Comparison of ENCODE assay signal across 27 mouse cellular contexts in the genomic region with DNA sequence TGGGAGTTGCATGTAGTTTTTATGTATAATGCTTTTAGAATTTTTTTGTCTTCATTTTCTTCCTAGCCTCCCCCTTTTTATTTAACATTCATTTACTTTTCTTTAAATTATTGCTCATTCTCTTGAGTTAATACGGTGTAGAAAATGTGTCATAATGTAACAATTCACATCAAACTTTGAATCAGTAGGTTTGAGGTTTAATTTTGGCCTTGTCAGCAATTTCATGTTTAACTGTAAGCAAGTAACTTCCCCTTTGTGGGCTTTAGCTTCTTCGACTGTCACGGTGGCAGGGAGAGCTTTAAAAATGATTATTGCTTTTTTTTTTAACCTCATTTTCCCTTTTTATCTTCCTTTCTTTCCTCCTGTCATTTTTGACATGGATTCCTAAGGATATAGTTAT. TPM values are rescaled to one million over a fixed set of nuclear protein-coding genes. Genes with fewer than 3 reads are reported as not detected.
DNase-seq lines count a peak whose midpoint lies in the region; ATAC-seq and TF ChIP-seq lines count a peak whose summit lies in the region.
"Had no signal": no experiment of that assay in that cellular context is flagged by ENCODE, and none has a peak within 500 bp of the region (broad histone marks: within the 10 kb centered on the region; RNA-seq: fewer than 3 reads in every experiment).

No protein-coding gene starts in this region.

- peaks cover 92% of the 10 kb centered on the region for H3K79me2 ChIP-seq in macrophage (ENCODE audit: inconsistent target)

- peaks cover 43% of the 10 kb centered on the region for H3K4me1 ChIP-seq in G1E (ENCODE audit: insufficient read depth, low read depth, low read length)

- H3K9me3 ChIP-seq in G1E (replicated peaks), result no peaks in the 10 kb centered on the region
- H3K9me3 ChIP-seq: limb, embryonic 10.5 days; limb, embryonic 15.5 days; liver, embryonic 15.5 days; lung, embryonic 15.5 days; midbrain, embryonic 10.5 days; midbrain, embryonic 15.5 days; neural tube, embryonic 15.5 days had no signal

- peak; percentile 9 for DNase-seq in CD4-positive helper T cell, adult 2 months (ENCODE audit: low read depth, low spot score)
- peak; percentile 14 for DNase-seq in G1E (ENCODE audit: low spot score)
- no peak for DNase-seq in left cerebral cortex, adult 18-20 months (ENCODE audit: low spot score in 2 of 2)
- no peak for DNase-seq in thymus, adult 18-20 months
- DNase-seq: cerebellum, adult 11 months; cerebellum, adult 9-10 months; gastrocnemius, postnatal 10 days; heart, postnatal 14 days; kidney, adult 8-10 months; kidney, postnatal 4 days; lung, postnatal 36 days; spleen, adult 18-20 months; thymus, postnatal 4 days had no signal

- 5% methylated on average over 3 of the region's 3 CpGs for WGBS in macrophage (ENCODE audit: missing documents)

- TF ChIP-seq CTCF in G1E (IDR thresholded peaks at IDR 0.05; ENCODE audit: low read depth, low read length), result no peak

- H3K27me3 ChIP-seq in G1E (ENCODE audit: insufficient read depth, low read length), result no peaks in the 10 kb centered on the region
- H3K27me3 ChIP-seq: limb, embryonic 15.5 days; liver, embryonic 15.5 days; lung, embryonic 15.5 days; midbrain, embryonic 15.5 days; neural tube, embryonic 15.5 days had no signal

- H3K4me3 ChIP-seq in G1E (ENCODE audit: low read depth, low read length) (no peak overlapping the region; the same call in 1 of the 2 replicates), macrophage (ENCODE audit: inconsistent target) (no peak overlapping the region)
- H3K4me3 ChIP-seq: erythroblast, embryonic 14.5 days; limb, embryonic 10.5 days; limb, embryonic 15.5 days; liver, embryonic 15.5 days; lung, embryonic 15.5 days; midbrain, embryonic 10.5 days; midbrain, embryonic 15.5 days; neural tube, embryonic 15.5 days had no signal

- H3K36me3 ChIP-seq in G1E (replicated peaks), result no peaks in the 10 kb centered on the region
- H3K36me3 ChIP-seq in macrophage (ENCODE audit: inconsistent target), result no peaks in the 10 kb centered on the region
- H3K36me3 ChIP-seq: limb, embryonic 10.5 days; limb, embryonic 15.5 days; liver, embryonic 15.5 days; lung, embryonic 15.5 days; midbrain, embryonic 10.5 days; midbrain, embryonic 15.5 days; neural tube, embryonic 15.5 days had no signal

- ATAC-seq in G1E (ENCODE audit: extremely low read depth, insufficient number of reproducible peaks, low FRiP score, poor library complexity, severe bottlenecking), result 0 out of 2 replicates have a peak, but pooled peaks have one; percentile 29
- ATAC-seq in megakaryocyte-erythroid progenitor cell, adult 5-6 weeks (replicated peaks; ENCODE audit: low FRiP score, low TSS enrichment, poor library complexity, severe bottlenecking), result no peak
- ATAC-seq: forebrain, embryonic 16.5 days; hindbrain, embryonic 16.5 days; intestine, embryonic 16.5 days; midbrain, embryonic 15.5 days had no signal

- peak overlapping the region; percentile 70 for H3K27ac ChIP-seq in macrophage
- H3K27ac ChIP-seq: kidney, postnatal 0 days; limb, embryonic 10.5 days; limb, embryonic 15.5 days; liver, embryonic 15.5 days; lung, embryonic 15.5 days; midbrain, embryonic 10.5 days; midbrain, embryonic 15.5 days; neural tube, embryonic 15.5 days had no signal

RNA-seq across cellular contexts. Expression of gene Far1, which starts 4.8 kb away (rescaled TPM):
- total RNA-seq in G1E (2014; fragmentation: Nextera tagmentation), result 176 and 210 TPM in 2 replicates
- total RNA-seq in G1E (2017), result 116 and 132 TPM in 2 replicates
- polyA plus RNA-seq in G1E (2012), result 3.6 and 7.3 TPM in 2 replicates
- 100 to 1,000 TPM; 112 to 344 (median 212) TPM for total RNA-seq in macrophage (2018; cell fraction: chromatin; rRNA removed)
- total RNA-seq in macrophage (2018; cell fraction: cytosol; rRNA removed), result 10 to 100 TPM; 21.3 to 53.5 (median 37.9) TPM
- 100 to 1,000 TPM in 18 of 26 experiments, 10 to 100 TPM in 8; 61.4 to 282 (median 124) TPM for total RNA-seq in macrophage (2018; cell fraction: nucleus; rRNA removed)
- polyA plus RNA-seq in macrophage (2018), result 32.2 to 49.7 TPM (median 37.7 TPM) in 3 replicates
- 100 to 1,000 TPM; 105 to 111 TPM for total RNA-seq in left cerebral cortex, adult 18-20 months (2021)
- 93.3 and 99.3 TPM in 2 replicates for total RNA-seq in megakaryocyte-erythroid progenitor cell, adult 5-6 weeks (2014; fragmentation: Nextera tagmentation)
- 79.9 and 107 TPM in 2 replicates for total RNA-seq in megakaryocyte-erythroid progenitor cell, adult 5-6 weeks (2017)

Comparison
In these comparisons a context has a peak if more than half of its experiments do, and no peak if none do; other contexts are left out.
1. DNase-seq: peak in CD4-positive helper T cell, adult 2 months (single experiment) and G1E (single experiment); none in left cerebral cortex, adult 18-20 months (0 of 2) and thymus, adult 18-20 months (0 of 2).